Mouse (Mus musculus): Measurements from ENCODE around the gene Rdh1. TPM values are rescaled to one million over a fixed set of nuclear protein-coding genes. Genes with fewer than 3 reads are reported as not detected.
"Not testable (repeated sequence)": the region's sequence is repeated elsewhere in the genome, so short reads cannot be mapped to it uniquely, and the experiment has no call there.

The Rdh1 gene
- polyA plus RNA-seq, 1 experiment from 2014 or later, result 0.07 TPM

DNA sequence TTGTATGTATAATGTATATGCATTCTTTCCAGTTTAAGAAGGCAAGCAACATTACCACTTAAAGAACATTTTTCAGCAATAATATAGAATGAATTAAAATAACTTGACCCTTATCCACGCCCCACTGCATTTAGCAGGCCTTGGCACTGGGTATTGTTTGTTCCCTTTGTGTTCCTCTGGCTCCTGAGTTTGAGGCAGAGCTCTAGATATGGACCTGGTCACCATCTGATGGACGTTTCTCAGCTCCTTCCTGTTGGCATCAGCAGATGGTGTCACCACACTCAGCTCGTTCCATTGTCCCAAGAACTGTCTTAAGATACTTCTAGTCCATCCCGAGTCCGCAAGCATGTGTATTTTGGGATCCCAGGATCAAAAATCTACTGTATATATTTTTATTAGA is 42.7 kb downstream of the Rdh1 start:
- Histone ChIP-seq H3K9me3 (no peaks in the 10 kb centered on the region), H3K27me3 (replicated peaks; ENCODE audit: low read depth, poor library complexity, severe bottlenecking) (no peaks in the 10 kb centered on the region), H3K4me3 (no peak overlapping the region), H3K4me1 (no peaks in the 10 kb centered on the region), H3K27ac (replicated peaks) (no peak overlapping the region), H3K36me3 (replicated peaks) (no peaks in the 10 kb centered on the region)
- 84% methylated on average over 5 of the region's 5 CpGs for WGBS
- DNase-seq (ENCODE audit: low spot score), result no peak

DNA sequence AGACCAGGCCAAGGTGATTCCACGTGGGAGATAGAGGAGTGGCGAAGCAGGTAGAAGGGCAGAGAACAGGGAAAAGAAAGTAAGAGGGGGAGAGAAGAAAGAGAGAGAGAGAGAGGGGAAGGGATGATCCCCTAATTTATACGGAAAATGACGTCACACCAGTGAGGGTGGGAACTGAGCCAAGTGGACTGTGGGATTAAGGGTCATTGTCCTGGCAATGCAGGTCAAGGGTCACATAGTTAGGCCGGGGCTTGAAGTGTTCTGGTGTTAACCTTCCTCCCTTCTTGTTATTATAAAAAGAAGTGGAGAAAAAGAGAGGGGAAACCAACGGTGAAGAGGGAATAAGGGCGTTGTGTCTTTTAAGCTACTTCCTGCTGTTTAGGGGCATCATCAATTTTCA is 44.9 kb downstream of the Rdh1 start:
- H3K4me1 ChIP-seq, result no peaks in the 10 kb centered on the region
- no peaks in the 10 kb centered on the region for H3K27me3 ChIP-seq (replicated peaks; ENCODE audit: low read depth, poor library complexity, severe bottlenecking)
- H3K36me3 ChIP-seq (replicated peaks), result no peaks in the 10 kb centered on the region
- H3K9me3 ChIP-seq, result no peaks in the 10 kb centered on the region
- 63% methylated on average over 7 of the region's 7 CpGs for WGBS
- H3K4me3 ChIP-seq, result no peak overlapping the region
- H3K27ac ChIP-seq (replicated peaks), result no peak overlapping the region
- no peak for DNase-seq (ENCODE audit: low spot score)

DNA sequence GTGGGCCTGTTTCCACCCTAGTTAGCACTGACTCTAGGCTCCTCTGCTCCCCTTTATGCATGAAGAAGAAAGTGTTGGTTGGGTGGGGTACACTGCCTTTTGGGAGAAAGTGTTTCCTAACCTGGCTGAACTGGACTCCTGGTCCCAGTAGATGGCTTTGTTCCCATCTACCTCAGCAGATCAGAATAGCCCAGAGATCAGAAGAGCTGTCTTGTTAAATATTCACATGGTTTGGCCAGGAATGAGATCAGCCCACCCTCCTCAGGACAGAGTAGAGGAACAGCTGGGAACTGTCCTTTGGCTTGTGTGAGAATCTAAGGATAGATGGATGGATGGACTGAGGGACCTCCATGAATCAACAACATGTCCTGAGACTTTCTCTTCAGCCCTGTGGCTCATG is 56.4 kb downstream of the Rdh1 start:
- Histone ChIP-seq H3K4me1 (no peaks in the 10 kb centered on the region), H3K4me3 (no peak overlapping the region), H3K27ac (replicated peaks) (no peak overlapping the region), H3K9me3 (peaks cover 5% of the 10 kb centered on the region), H3K27me3 (replicated peaks; ENCODE audit: low read depth, poor library complexity, severe bottlenecking) (no peaks in the 10 kb centered on the region), H3K36me3 (replicated peaks) (no peaks in the 10 kb centered on the region)
- DNase-seq (ENCODE audit: low spot score), result no peak

DNA sequence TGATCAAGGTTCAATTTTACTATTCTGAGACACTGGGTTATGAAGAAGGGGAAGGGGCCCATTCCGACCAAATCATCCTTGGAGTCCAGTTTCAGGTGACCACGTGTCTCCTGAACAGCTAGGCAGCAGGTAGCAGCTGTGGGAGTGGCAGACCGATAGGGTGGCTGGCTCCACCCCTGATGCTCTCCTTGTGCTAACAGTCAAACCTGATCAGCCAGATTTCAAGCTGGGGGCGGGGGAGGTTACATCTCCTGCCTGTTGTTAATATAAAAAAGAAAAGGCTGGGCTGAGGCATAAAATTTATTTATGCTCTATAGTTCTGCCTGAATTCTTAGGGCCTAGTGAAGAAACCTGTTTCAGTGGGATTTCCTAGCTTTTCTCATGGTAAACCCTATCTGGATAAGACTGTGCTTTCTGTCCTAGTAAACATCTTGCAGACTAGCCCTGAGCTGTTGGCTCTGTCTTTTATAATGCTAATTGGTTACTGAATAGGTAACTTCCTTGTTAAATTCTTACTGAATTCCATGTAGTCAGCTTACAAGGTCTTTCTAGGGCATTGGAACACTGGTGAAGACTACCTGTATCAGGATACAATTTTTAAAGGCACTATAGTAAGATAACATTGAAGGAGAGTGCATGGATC is 57.9 kb downstream of the Rdh1 start:
- not testable (repeated sequence) for H3K4me3 ChIP-seq; H3K36me3 ChIP-seq (replicated peaks); H3K4me1 ChIP-seq; DNase-seq (ENCODE audit: low spot score); H3K27ac ChIP-seq (replicated peaks); H3K27me3 ChIP-seq (replicated peaks; ENCODE audit: low read depth, poor library complexity, severe bottlenecking); H3K9me3 ChIP-seq
- WGBS, result 85% methylated on average over 4 of the region's 4 CpGs

Other genes with a start within 250 kb of the Rdh1 start
- 2.2 and 4.5 TPM in 2 replicates for gene Ndufa4l2, start 244.8 kb upstream of the Rdh1 start, polyA plus RNA-seq (2016; fragmentation: Nextera tagmentation; extraction: Ambion mirVana)
- gene Shmt2, start 237.3 kb upstream of the Rdh1 start, polyA plus RNA-seq (2016; fragmentation: Nextera tagmentation; extraction: Ambion mirVana), result 110 and 129 TPM in 2 replicates
- 5.2 and 9.7 TPM in 2 replicates for gene Nxph4, start 225.2 kb upstream of the Rdh1 start, polyA plus RNA-seq (2016; fragmentation: Nextera tagmentation; extraction: Ambion mirVana)
- 66.6 and 70.6 TPM in 2 replicates for gene Lrp1, start 138.6 kb upstream of the Rdh1 start, polyA plus RNA-seq (2016; fragmentation: Nextera tagmentation; extraction: Ambion mirVana)
- gene Stat6, start 116.7 kb upstream of the Rdh1 start, polyA plus RNA-seq (2016; fragmentation: Nextera tagmentation; extraction: Ambion mirVana), result 10.4 and 11.5 TPM in 2 replicates
- gene Nemp1, start 92.8 kb upstream of the Rdh1 start, polyA plus RNA-seq (2016; fragmentation: Nextera tagmentation; extraction: Ambion mirVana), result 10.0 and 10.7 TPM in 2 replicates
- 11.6 and 12.1 TPM in 2 replicates for gene Nab2, start 91.2 kb upstream of the Rdh1 start, polyA plus RNA-seq (2016; fragmentation: Nextera tagmentation; extraction: Ambion mirVana)
- gene Myo1a, start 54.6 kb upstream of the Rdh1 start, polyA plus RNA-seq (2016; fragmentation: Nextera tagmentation; extraction: Ambion mirVana), result 0.54 and 0.71 TPM in 2 replicates
- gene Tac2, start 35.2 kb upstream of the Rdh1 start, polyA plus RNA-seq (2016; fragmentation: Nextera tagmentation; extraction: Ambion mirVana), result 1.5 and 2.0 TPM in 2 replicates
- gene Zbtb39, start 20.2 kb upstream of the Rdh1 start, polyA plus RNA-seq (2016; fragmentation: Nextera tagmentation; extraction: Ambion mirVana), result 5.3 and 5.4 TPM in 2 replicates
- 0.46 and 0.53 TPM in 2 replicates for gene Gpr182, start 8.0 kb upstream of the Rdh1 start, polyA plus RNA-seq (2016; fragmentation: Nextera tagmentation; extraction: Ambion mirVana)
- gene Rdh16f1, start 66 bp downstream of the Rdh1 start, polyA plus RNA-seq (2016; fragmentation: Nextera tagmentation; extraction: Ambion mirVana), result 0.15 and 0.17 TPM in 2 replicates
- not detected in 2 replicates for gene Rdh9, start 16.7 kb downstream of the Rdh1 start, polyA plus RNA-seq (2016; fragmentation: Nextera tagmentation; extraction: Ambion mirVana)
- not detected in 2 replicates for gene Rdh16, start 41.4 kb downstream of the Rdh1 start, polyA plus RNA-seq (2016; fragmentation: Nextera tagmentation; extraction: Ambion mirVana)
- gene Rdh19, start 90.2 kb downstream of the Rdh1 start, polyA plus RNA-seq (2016; fragmentation: Nextera tagmentation; extraction: Ambion mirVana), result not detected in 2 replicates
- gene Rdh16f2, start 106.8 kb downstream of the Rdh1 start, polyA plus RNA-seq (2016; fragmentation: Nextera tagmentation; extraction: Ambion mirVana), result not detected in 2 replicates
- gene Rdh7, start 129.1 kb downstream of the Rdh1 start, polyA plus RNA-seq (2016; fragmentation: Nextera tagmentation; extraction: Ambion mirVana), result not detected in 2 replicates
- gene Sdr9c7, start 138.8 kb downstream of the Rdh1 start, polyA plus RNA-seq (2016; fragmentation: Nextera tagmentation; extraction: Ambion mirVana), result not detected in 2 replicates
- gene Hsd17b6, start 247.9 kb downstream of the Rdh1 start, polyA plus RNA-seq (2016; fragmentation: Nextera tagmentation; extraction: Ambion mirVana), result not detected in 2 replicates

All from embryonic facial prominence, embryonic 10.5 days (tissue).